ENCODE assay signal across 12 mouse cellular contexts in the genomic region with DNA sequence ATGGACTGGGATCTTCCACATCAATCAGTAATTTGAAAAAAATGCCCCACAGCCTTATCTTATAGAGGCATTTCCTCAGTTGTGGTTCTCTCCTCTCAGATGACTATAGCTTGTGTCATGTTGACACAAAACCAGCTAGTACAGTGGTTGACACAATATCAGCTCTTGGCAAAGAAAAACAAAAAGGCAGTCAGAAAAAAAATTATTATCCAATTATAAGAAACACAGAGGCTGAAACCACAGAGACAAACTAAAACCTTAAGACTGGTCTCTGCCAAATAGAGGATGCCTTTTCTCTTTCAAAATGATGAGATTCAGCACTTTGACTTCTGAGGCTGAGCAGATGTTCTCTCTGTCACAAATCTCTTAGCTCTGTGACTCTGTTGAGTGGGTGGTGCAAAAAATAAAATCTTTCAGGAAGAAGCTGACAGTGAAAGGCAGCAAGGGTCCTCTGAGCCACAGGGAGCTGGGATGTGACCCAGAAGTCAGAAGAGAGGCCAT.
A peak's percentile ranks its signal among the peaks of the same experiment; 100 is the strongest.
DNase-seq lines count a peak whose midpoint lies in the region; ATAC-seq and TF ChIP-seq lines count a peak whose summit lies in the region.
"Had no signal": no experiment of that assay in that cellular context is flagged by ENCODE, and none has a peak within 500 bp of the region (broad histone marks: within the 10 kb centered on the region; RNA-seq: fewer than 3 reads in every experiment).

No protein-coding gene starts in this region.

- H3K27ac ChIP-seq in intestine, embryonic 14.5 days (ENCODE audit: low read depth), result peak overlapping the region; percentile 40
- no peak overlapping the region for H3K27ac ChIP-seq in intestine, postnatal 0 days (ENCODE audit: low read depth, low read length)
- no peak overlapping the region for H3K27ac ChIP-seq in midbrain, embryonic 15.5 days
- H3K27ac ChIP-seq: embryonic facial prominence, embryonic 10.5 days; limb, embryonic 10.5 days had no signal

- no peak for DNase-seq in intestine, embryonic 14.5 days (ENCODE audit: low spot score)
- peak; percentile 51 for DNase-seq in right cerebral cortex, adult 18-20 months
- no peak for DNase-seq in right cerebral cortex, adult 2 months (ENCODE audit: low spot score in 2 of 2)
- DNase-seq in natural killer cell, adult 2 months (ENCODE audit: low spot score in 2 of 2), result no peak
- DNase-seq: kidney, adult 9 months; lung, postnatal 4 days had no signal

- no peak overlapping the region for H3K4me3 ChIP-seq in intestine, embryonic 14.5 days (ENCODE audit: low read depth, low read length)
- H3K4me3 ChIP-seq in intestine, postnatal 0 days (ENCODE audit: low read depth, low read length), result no peak overlapping the region
- H3K4me3 ChIP-seq in midbrain, embryonic 15.5 days, result no peak overlapping the region
- H3K4me3 ChIP-seq: embryonic facial prominence, embryonic 10.5 days; limb, embryonic 10.5 days had no signal

- no peaks in the 10 kb centered on the region for H3K36me3 ChIP-seq in intestine, embryonic 14.5 days (ENCODE audit: control insufficient read depth, insufficient read depth, low read length)
- H3K36me3 ChIP-seq in intestine, postnatal 0 days (ENCODE audit: control insufficient read depth, insufficient read depth), result no peaks in the 10 kb centered on the region
- no peaks in the 10 kb centered on the region for H3K36me3 ChIP-seq in midbrain, embryonic 15.5 days (replicated peaks)
- H3K36me3 ChIP-seq: embryonic facial prominence, embryonic 10.5 days; limb, embryonic 10.5 days had no signal

- peaks cover 8% of the 10 kb centered on the region; the same call in 1 of the 2 replicates for H3K4me1 ChIP-seq in intestine, embryonic 14.5 days (replicated peaks; ENCODE audit: control insufficient read depth, insufficient read depth, low read length)
- peaks cover 5% of the 10 kb centered on the region; the same call in 1 of the 2 replicates for H3K4me1 ChIP-seq in intestine, postnatal 0 days (replicated peaks; ENCODE audit: control insufficient read depth, insufficient read depth, low read length)
- H3K4me1 ChIP-seq in midbrain, embryonic 15.5 days, result no peaks in the 10 kb centered on the region; the same call in 1 of the 2 replicates

- H3K9ac ChIP-seq in intestine, embryonic 14.5 days (ENCODE audit: low read length), result no peak overlapping the region
- no peak overlapping the region for H3K9ac ChIP-seq in intestine, postnatal 0 days (ENCODE audit: low read depth, low read length)
- H3K9ac ChIP-seq in midbrain, embryonic 15.5 days, result no peak overlapping the region

- no peaks in the 10 kb centered on the region for H3K27me3 ChIP-seq in intestine, embryonic 14.5 days (replicated peaks; ENCODE audit: control insufficient read depth, insufficient read depth, low read length)
- no peaks in the 10 kb centered on the region for H3K27me3 ChIP-seq in intestine, postnatal 0 days (replicated peaks; ENCODE audit: control insufficient read depth, insufficient read depth, low read length)
- no peaks in the 10 kb centered on the region for H3K27me3 ChIP-seq in midbrain, embryonic 15.5 days (replicated peaks)

- no peak for ATAC-seq in intestine, embryonic 14.5 days (replicated peaks; ENCODE audit: low FRiP score, low TSS enrichment, low read depth)
- ATAC-seq in intestine, postnatal 0 days, result no peak
- peak; percentile 46; the same call in 1 of the 2 replicates for ATAC-seq in granulocyte monocyte progenitor cell, adult 5-6 weeks (replicated peaks; ENCODE audit: poor library complexity, severe bottlenecking)
- ATAC-seq in midbrain, embryonic 15.5 days (replicated peaks), result no peak
- ATAC-seq: forebrain, embryonic 16.5 days had no signal

- H3K9me3 ChIP-seq in intestine, embryonic 14.5 days (ENCODE audit: control insufficient read depth, low read length), result no peaks in the 10 kb centered on the region
- H3K9me3 ChIP-seq in intestine, postnatal 0 days (ENCODE audit: control insufficient read depth), result no peaks in the 10 kb centered on the region
- H3K9me3 ChIP-seq in midbrain, embryonic 15.5 days, result no peaks in the 10 kb centered on the region
- H3K9me3 ChIP-seq: limb, embryonic 10.5 days had no signal

- H3K4me2 ChIP-seq in intestine, embryonic 14.5 days (ENCODE audit: low read length), result no peak overlapping the region
- no peak overlapping the region for H3K4me2 ChIP-seq in intestine, postnatal 0 days (replicated peaks; ENCODE audit: low read depth)
- no peak overlapping the region for H3K4me2 ChIP-seq in midbrain, embryonic 15.5 days

- no peak for TF ChIP-seq CTCF in intestine, postnatal 0 days (IDR thresholded peaks at IDR 0.05; ENCODE audit: low read depth)
